Mouse (Mus musculus) liver, embryonic 11.5 days (tissue): ENCODE data around the gene St3gal2. TPM values are rescaled to one million over a fixed set of nuclear protein-coding genes. Genes with fewer than 3 reads are reported as not detected.

Experiments used
- ATAC-seq: fragments of 200-750 bp; cut with Nextera tagmentation; replicated peaks from 2 replicates; pipeline ENCODE4 v1.8.0; 2017; ENCODE audit warnings: moderate number of reproducible peaks, mild to moderate bottlenecking, moderate TSS enrichment, moderate library complexity; ENCODE audit not compliant: low FRiP score
- DNase-seq: peaks from one replicate; pipeline ENCODE4 v3.0.0-alpha.2; 2017; ENCODE audit warnings: low spot score
- H3K27ac ChIP-seq: fragments of 300-500 bp; sonication (generic); 2 replicates; pipeline ENCODE4 v1.5.1; 2014; ENCODE audit warnings: mild to moderate bottlenecking, low read depth, low read length, control low read depth
- H3K27me3 ChIP-seq: fragments of 300-500 bp; sonication (generic); replicated peaks from 2 replicates; pipeline ENCODE4 v1.6.1; 2014; ENCODE audit warnings: low read length, mixed read lengths; ENCODE audit not compliant: control insufficient read depth, insufficient read depth
- H3K36me3 ChIP-seq: fragments of 300-500 bp; sonication (generic); 2 replicates; pipeline ENCODE4 v1.6.1; 2014; ENCODE audit warnings: mild to moderate bottlenecking, low read length, moderate library complexity, mixed read lengths; ENCODE audit not compliant: control insufficient read depth, insufficient read depth
- H3K4me1 ChIP-seq: fragments of 300-500 bp; sonication (generic); replicated peaks from 2 replicates; pipeline ENCODE4 v1.6.1; 2014; ENCODE audit warnings: low read length, mixed read lengths; ENCODE audit not compliant: control insufficient read depth, insufficient read depth
- H3K4me2 ChIP-seq: fragments of 300-500 bp; sonication (generic); 2 replicates; pipeline ENCODE4 v1.6.1; 2014; ENCODE audit warnings: mild to moderate bottlenecking, control low read depth, moderate library complexity
- H3K4me3 ChIP-seq: fragments of 300-500 bp; sonication (generic); 2 replicates; pipeline ENCODE4 v1.5.1; 2014; ENCODE audit warnings: low read depth, low read length, control low read depth
- H3K9ac ChIP-seq: fragments of 300-500 bp; sonication (generic); 2 replicates; pipeline ENCODE4 v1.6.1; 2014; ENCODE audit warnings: low read depth, low read length, control low read depth
- H3K9me3 ChIP-seq: fragments of 300-500 bp; sonication (generic); 2 replicates; pipeline ENCODE4 v1.6.1; 2016; ENCODE audit warnings: low read length, inconsistent platforms, mixed read lengths; ENCODE audit not compliant: control insufficient read depth
- WGBS: fragments of 180-500 bp; shearing (Covaris S2); extraction: QIAGEN DNeasy Blood & Tissue Kit; methylation state at CpG from one replicate; pipeline ENCODE4 v1.1.7; 2014; 5-methylcytosine and 5-hydroxymethylcytosine counted together
- polyA plus RNA-seq: library from polyadenylated mRNA; unstranded; fragments of >200 nt; fragmentation: Nextera tagmentation; extraction: Ambion mirVana; gene quantifications from 2 replicates; pipeline ENCODE4 v1.2.1, GENCODE M21; 2014

St3gal2 gene
- polyA plus RNA-seq: 21.9 and 22.0 TPM in 2 replicates

DNA sequence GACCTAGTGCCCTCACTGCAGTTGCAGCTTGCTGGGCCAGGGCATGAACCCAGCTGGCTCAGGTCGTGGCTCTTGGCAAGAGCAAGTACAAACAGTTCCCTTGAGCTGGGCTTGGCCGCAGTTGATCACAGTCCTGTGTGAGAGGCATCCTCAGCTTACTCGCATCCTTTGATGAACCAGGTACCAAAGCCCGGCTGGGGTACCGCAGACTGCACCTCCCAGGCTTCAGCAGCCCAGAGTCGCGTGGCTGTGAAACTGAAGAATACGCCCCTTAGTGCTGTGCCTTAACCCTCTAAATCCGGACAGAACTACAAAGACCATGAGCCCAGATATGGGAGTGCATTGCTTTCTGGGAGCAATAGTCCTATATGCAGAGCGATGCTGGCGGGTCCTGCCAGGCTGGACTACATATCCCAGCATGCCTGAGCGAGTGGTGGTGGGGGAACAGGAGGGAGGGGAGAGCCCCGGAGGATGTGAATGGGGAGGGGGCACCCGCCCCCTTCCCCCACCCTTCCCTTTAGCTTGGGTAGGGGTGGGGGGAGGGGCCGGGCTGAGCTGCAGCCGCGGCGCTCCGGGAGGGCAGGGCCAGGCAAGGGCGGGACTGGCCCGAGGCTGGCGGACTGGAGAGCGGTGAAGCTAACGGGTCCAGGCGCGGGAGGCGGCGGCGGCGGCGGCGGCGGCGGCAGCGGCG is at the start of gene St3gal2:
Gene St3gal2, plus strand, starts transcription at position 582 of the 691 bp plus-strand sequence.
- no peaks in the 10 kb centered on the region for H3K27me3 ChIP-seq

DNA sequence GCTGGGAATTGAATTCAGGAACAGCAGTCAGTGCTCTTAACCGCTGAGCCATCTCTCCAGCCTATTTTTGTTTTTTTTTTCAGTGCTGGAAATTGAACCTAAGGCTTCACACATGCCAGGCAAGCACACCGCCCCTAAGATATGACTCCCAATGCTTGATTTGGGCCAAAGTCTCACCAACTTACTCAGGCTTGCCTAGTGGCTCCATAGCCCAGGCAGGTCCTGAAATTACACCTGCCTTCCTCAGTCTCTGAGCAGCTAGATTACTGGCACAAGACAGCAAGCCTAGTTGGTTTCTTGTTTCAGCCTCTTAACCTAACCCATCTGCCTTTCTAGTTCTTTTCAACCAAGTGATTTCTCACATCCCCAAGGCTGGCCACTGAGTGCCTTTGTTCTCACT is 49.2 kb upstream of the St3gal2 start:
- ATAC-seq: no peak
- Histone ChIP-seq H3K36me3 (peaks cover 31% of the 10 kb centered on the region), H3K27me3 (no peaks in the 10 kb centered on the region), H3K9ac (no peak overlapping the region), H3K27ac (no peak overlapping the region), H3K9me3 (no peaks in the 10 kb centered on the region), H3K4me1 (no peaks in the 10 kb centered on the region), H3K4me2 (no peak overlapping the region), H3K4me3 (no peak overlapping the region)
- no peak for DNase-seq
- 95% methylated on average over 2 of the region's 2 CpGs for WGBS

More for the DNA sequence above, at the start of gene St3gal2:
- WGBS: 3% methylated on average over 13 of the region's 36 CpGs
- Histone ChIP-seq H3K4me3 (peak within 1 kb of the TSS; percentile 94), H3K9ac (peak within 1 kb of the TSS; percentile 94), H3K36me3 (no peaks in the 10 kb centered on the region), H3K4me2 (peak within 1 kb of the TSS; percentile 95), H3K9me3 (no peaks in the 10 kb centered on the region), H3K27ac (peak within 1 kb of the TSS; percentile 95), H3K4me1 (peaks cover 32% of the 10 kb centered on the region)
- DNase-seq: peak; percentile 86
- peak; percentile 90 for ATAC-seq

DNA sequence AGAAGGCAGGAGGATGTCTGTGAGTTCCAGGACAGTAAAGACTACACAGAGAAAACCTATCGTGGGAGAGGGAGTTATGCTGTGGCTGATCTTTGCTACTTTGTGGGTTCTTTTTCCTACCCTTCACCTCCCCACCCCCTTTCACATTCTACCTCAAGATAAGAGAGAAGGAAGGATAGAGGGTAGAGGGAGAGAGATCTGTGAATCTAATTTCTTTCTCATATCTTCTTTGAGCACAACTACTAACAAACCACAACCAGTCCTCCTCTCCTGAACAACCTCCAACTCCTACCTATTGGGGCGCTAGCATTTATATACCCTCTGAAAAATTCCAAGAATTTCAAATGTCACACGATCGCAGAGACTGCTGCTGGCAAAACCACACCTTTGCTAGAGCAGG is 41.9 kb upstream of the St3gal2 start:
- Histone ChIP-seq H3K27me3 (no peaks in the 10 kb centered on the region), H3K36me3 (peaks cover 51% of the 10 kb centered on the region; the same call in 1 of the 2 replicates), H3K9me3 (no peaks in the 10 kb centered on the region), H3K27ac (peak overlapping the region; percentile 38; the same call in 1 of the 2 replicates), H3K4me1 (peaks cover 4% of the 10 kb centered on the region; the same call in 1 of the 2 replicates), H3K4me3 (no peak overlapping the region), H3K9ac (no peak overlapping the region), H3K4me2 (0 out of 2 replicates have a peak overlapping the region, but pooled peaks have one; percentile 23)
- 62% methylated on average over 4 of the region's 4 CpGs for WGBS
- DNase-seq (no peak), ATAC-seq (peak; percentile 84)

DNA sequence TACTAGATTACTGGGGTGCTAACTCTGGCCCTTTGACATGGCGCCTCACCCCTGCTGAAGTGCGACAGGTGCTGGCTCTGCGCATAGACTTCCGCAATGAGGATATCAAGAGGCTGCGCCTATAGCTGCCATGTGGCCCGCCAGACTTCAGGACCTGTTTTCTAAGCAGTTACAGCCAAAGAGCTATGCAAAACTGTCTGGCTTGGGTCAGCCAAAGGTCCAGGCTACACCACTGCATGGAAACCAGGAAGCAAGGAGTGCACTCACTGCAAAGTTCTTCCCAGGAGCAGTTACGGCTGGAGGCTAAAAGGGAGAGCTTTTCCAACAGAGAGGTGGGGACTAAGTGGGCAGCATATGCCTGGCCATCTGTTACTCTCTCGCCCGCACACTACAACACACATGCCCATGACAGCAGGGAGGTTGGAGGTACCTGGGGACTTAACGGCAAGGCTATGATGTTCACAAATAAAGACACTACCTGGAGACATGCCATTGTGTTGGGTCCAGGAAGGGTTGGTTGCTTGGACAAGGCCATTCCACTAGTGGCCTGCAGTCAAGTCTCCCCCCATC is 37.9 kb upstream of the St3gal2 start:
- no peak overlapping the region for H3K4me3 ChIP-seq

DNA sequence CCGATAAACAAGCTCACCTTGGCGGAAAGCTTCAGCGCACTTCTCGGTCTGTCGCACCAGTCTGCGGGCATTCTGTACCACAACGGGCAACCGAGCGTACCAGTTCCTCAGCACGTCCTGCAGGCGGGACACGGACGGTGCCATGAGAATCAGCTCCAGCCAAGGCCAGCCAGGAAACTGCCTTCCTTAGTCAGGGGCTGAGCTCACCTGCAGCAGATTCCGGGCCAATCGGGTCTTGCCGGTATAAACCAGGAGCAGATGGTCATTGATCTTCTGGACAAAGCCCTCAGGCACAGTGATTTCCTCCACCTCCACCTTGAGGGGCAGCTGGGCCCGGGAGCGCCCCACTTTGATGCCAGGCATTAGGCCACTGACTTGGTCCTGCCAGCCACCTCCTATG is 35.9 kb upstream of the St3gal2 start:
- no peak overlapping the region for H3K4me2 ChIP-seq
- DNase-seq: no peak
- no peak overlapping the region for H3K9ac ChIP-seq
- H3K36me3 ChIP-seq: peaks cover 44% of the 10 kb centered on the region
- 96% methylated on average over 18 of the region's 18 CpGs for WGBS
- H3K4me1 ChIP-seq: no peaks in the 10 kb centered on the region
- H3K27ac ChIP-seq: no peak overlapping the region
- no peaks in the 10 kb centered on the region for H3K27me3 ChIP-seq
- no peaks in the 10 kb centered on the region for H3K9me3 ChIP-seq
- H3K4me3 ChIP-seq: no peak overlapping the region
- no peak for ATAC-seq

More for the DNA sequence above, 37.9 kb upstream of the St3gal2 start:
- H3K27ac ChIP-seq: no peak overlapping the region
- no peaks in the 10 kb centered on the region for H3K27me3 ChIP-seq
- ATAC-seq: no peak
- no peak overlapping the region for H3K4me2 ChIP-seq
- H3K4me1 ChIP-seq: peaks cover 4% of the 10 kb centered on the region; the same call in 1 of the 2 replicates
- H3K36me3 ChIP-seq: peaks cover 51% of the 10 kb centered on the region
- no peak overlapping the region for H3K9ac ChIP-seq
- WGBS: 94% methylated on average over 10 of the region's 10 CpGs
- H3K9me3 ChIP-seq: no peaks in the 10 kb centered on the region
- DNase-seq: no peak

DNA sequence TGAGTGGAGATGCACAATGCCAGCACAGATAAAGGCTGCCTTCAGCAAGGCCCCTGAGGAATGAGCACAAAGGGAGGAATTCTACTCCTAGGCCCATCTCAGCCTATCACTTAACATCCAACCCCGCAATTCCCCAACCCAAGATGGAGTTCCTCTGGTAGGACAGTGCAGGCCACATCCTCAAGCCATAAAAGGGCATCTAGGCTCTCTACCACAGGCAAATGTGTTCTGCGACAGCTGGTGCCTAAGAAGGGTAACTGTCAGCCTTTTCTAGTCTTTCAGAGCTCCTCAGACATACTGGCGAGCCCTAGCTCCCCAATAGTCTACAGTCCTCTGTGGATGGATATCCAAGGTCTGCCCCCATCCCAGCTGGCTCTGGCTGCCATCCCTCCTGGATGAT is 33.1 kb upstream of the St3gal2 start:
- ATAC-seq: no peak
- no peaks in the 10 kb centered on the region; the same call in 1 of the 2 replicates for H3K4me1 ChIP-seq
- H3K9ac ChIP-seq: no peak overlapping the region
- no peak for DNase-seq
- H3K36me3 ChIP-seq: peaks cover 27% of the 10 kb centered on the region
- H3K27me3 ChIP-seq: no peaks in the 10 kb centered on the region
- 93% methylated on average over 3 of the region's 3 CpGs for WGBS
- no peak overlapping the region for H3K27ac ChIP-seq
- no peak overlapping the region for H3K4me2 ChIP-seq
- H3K9me3 ChIP-seq: no peaks in the 10 kb centered on the region
- no peak overlapping the region for H3K4me3 ChIP-seq

DNA sequence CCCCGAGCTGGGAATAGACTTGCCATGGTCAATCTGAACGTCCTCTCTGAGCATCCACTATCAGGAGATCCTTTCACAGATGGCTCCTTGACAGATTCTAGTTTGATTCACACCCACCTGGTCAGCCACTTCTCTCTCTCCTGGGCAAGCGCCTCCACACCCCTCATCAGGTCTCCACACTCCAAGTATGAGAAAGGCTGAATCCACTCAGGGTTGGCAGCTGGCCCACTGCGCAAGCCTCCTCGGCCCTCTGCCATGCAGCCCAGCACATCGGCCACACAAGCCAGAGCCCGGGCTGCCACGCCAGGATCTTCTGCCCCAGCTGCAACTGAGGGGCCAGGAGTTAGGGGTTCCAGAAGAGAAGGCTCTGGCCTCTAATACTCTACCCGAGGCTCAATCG is 32.2 kb upstream of the St3gal2 start:
- Histone ChIP-seq H3K4me1 (no peaks in the 10 kb centered on the region; the same call in 1 of the 2 replicates), H3K9ac (no peak overlapping the region), H3K36me3 (peaks cover 18% of the 10 kb centered on the region), H3K27me3 (no peaks in the 10 kb centered on the region), H3K9me3 (no peaks in the 10 kb centered on the region), H3K27ac (no peak overlapping the region), H3K4me3 (no peak overlapping the region), H3K4me2 (no peak overlapping the region)
- DNase-seq (no peak), ATAC-seq (no peak)
- 88% methylated on average over 10 of the region's 10 CpGs for WGBS

DNA sequence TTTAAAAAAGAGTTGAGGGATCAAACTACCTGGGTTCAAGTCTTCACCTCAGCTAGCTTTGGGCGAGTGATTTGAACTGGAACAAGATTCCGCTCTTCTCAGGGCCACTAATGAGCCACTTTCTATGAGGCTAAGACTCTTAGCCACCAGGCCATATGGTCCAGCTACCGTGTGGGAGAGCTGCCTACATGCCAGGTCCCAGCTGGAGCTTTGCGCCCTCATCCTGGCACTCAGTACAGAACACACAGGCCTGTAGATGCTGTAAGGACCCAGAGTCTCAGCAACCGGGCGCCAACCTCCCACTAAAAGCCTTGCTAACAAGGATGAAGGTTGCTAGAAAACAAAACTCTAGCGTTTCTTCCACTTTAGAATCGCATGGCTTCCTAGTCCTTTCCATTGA is 31.3 kb upstream of the St3gal2 start:
- 93% methylated on average over 8 of the region's 8 CpGs for WGBS
- no peak overlapping the region for H3K4me2 ChIP-seq
- H3K4me3 ChIP-seq: no peak overlapping the region
- H3K27me3 ChIP-seq: no peaks in the 10 kb centered on the region
- no peaks in the 10 kb centered on the region for H3K9me3 ChIP-seq
- ATAC-seq (no peak), DNase-seq (no peak)
- peaks cover 18% of the 10 kb centered on the region for H3K36me3 ChIP-seq
- no peaks in the 10 kb centered on the region; the same call in 1 of the 2 replicates for H3K4me1 ChIP-seq
- H3K9ac ChIP-seq: no peak overlapping the region
- H3K27ac ChIP-seq: no peak overlapping the region
